ENCODE assay signal across 8 mouse cellular contexts in genomic region chr11:83462711-83463244, GRCm38 (mm10). TPM values are rescaled to one million over a fixed set of nuclear protein-coding genes. Genes with fewer than 3 reads are reported as not detected.
DNase-seq lines count a peak whose midpoint lies in the region; ATAC-seq and TF ChIP-seq lines count a peak whose summit lies in the region.

Gene Mmp28, minus strand, starts transcription at chr11:83463071.

- peaks cover 5% of the 10 kb centered on the region; the same call in 1 of the 2 replicates for H3K27me3 ChIP-seq in intestine, embryonic 16.5 days (replicated peaks; ENCODE audit: control insufficient read depth, insufficient read depth, low read length)
- peaks cover 27% of the 10 kb centered on the region for H3K27me3 ChIP-seq in liver, postnatal 0 days (ENCODE audit: insufficient read depth, low read length)
- H3K27me3 ChIP-seq in neural tube, embryonic 12.5 days (replicated peaks): peaks cover 46% of the 10 kb centered on the region

- H3K4me1 ChIP-seq in intestine, embryonic 16.5 days (ENCODE audit: control insufficient read depth, insufficient read depth, low read length): peaks cover 7% of the 10 kb centered on the region
- peaks cover 9% of the 10 kb centered on the region for H3K4me1 ChIP-seq in liver, postnatal 0 days (ENCODE audit: insufficient read depth)
- peaks cover 14% of the 10 kb centered on the region for H3K4me1 ChIP-seq in neural tube, embryonic 12.5 days

- under 1% methylated on average over 42 of the region's 42 CpGs for WGBS in intestine, embryonic 16.5 days
- under 1% methylated on average over 33 of the region's 42 CpGs for WGBS in liver, postnatal 0 days (ENCODE audit: insufficient replicate concordance)
- WGBS in neural tube, embryonic 12.5 days: under 1% methylated on average over 39 of the region's 42 CpGs

- H3K4me3 ChIP-seq in intestine, embryonic 16.5 days (ENCODE audit: low read length): peak within 1 kb of the TSS; percentile 69
- H3K4me3 ChIP-seq in liver, postnatal 0 days (ENCODE audit: low read depth, low read length): peak within 1 kb of the TSS; percentile 65
- H3K4me3 ChIP-seq in neural tube, embryonic 12.5 days: peak within 1 kb of the TSS; percentile 60

- TF ChIP-seq CTCF in liver, postnatal 0 days (IDR thresholded peaks at IDR 0.05; ENCODE audit: low read depth): no peak

- TF ChIP-seq EP300 in liver, postnatal 0 days (IDR thresholded peaks at IDR 0.05; ENCODE audit: low read depth): no peak

- H3K9me3 ChIP-seq in intestine, embryonic 16.5 days (ENCODE audit: control insufficient read depth, low read length): no peaks in the 10 kb centered on the region
- H3K9me3 ChIP-seq in liver, postnatal 0 days (ENCODE audit: low read length): no peaks in the 10 kb centered on the region
- H3K9me3 ChIP-seq in neural tube, embryonic 12.5 days: no peaks in the 10 kb centered on the region

- no peaks in the 10 kb centered on the region for H3K36me3 ChIP-seq in intestine, embryonic 16.5 days (ENCODE audit: control insufficient read depth, insufficient read depth, low read length)
- no peaks in the 10 kb centered on the region for H3K36me3 ChIP-seq in liver, postnatal 0 days (replicated peaks; ENCODE audit: insufficient read depth, low read length)
- H3K36me3 ChIP-seq in neural tube, embryonic 12.5 days: no peaks in the 10 kb centered on the region

- H3K27ac ChIP-seq in intestine, embryonic 16.5 days (ENCODE audit: low read length): no peak within 1 kb of the TSS
- H3K27ac ChIP-seq in liver, postnatal 0 days (ENCODE audit: low read depth): no peak within 1 kb of the TSS
- H3K27ac ChIP-seq in neural tube, embryonic 12.5 days: no peak within 1 kb of the TSS

- DNase-seq in spleen, adult 18-20 months: peak; percentile 39 to 55
- DNase-seq in spleen, postnatal 14 days (ENCODE audit: low spot score in 2 of 2): no peak
- DNase-seq in cerebellum, postnatal 14 days: peak; percentile 67 to 69
- peak; percentile 69 for DNase-seq in liver, postnatal 0 days
- DNase-seq in yolk sac, embryonic 10.5 days (ENCODE audit: low spot score): no peak

- peak; percentile 70 for ATAC-seq in granulocyte monocyte progenitor cell, adult 5-6 weeks (replicated peaks; ENCODE audit: poor library complexity, severe bottlenecking)
- peak; percentile 70 for ATAC-seq in intestine, embryonic 16.5 days
- peak; percentile 80 for ATAC-seq in liver, postnatal 0 days
- no peak for ATAC-seq in neural tube, embryonic 12.5 days (ENCODE audit: low FRiP score, low read depth)

- H3K4me2 ChIP-seq in intestine, embryonic 16.5 days (ENCODE audit: low read depth, low read length): peak within 1 kb of the TSS; percentile 96
- H3K4me2 ChIP-seq in liver, postnatal 0 days (ENCODE audit: low read depth, low read length): peak within 1 kb of the TSS; percentile 96
- H3K4me2 ChIP-seq in neural tube, embryonic 12.5 days (replicated peaks): peak within 1 kb of the TSS; percentile 98

- peak within 1 kb of the TSS; percentile 72 for H3K9ac ChIP-seq in intestine, embryonic 16.5 days (ENCODE audit: low read depth, low read length)
- peak within 1 kb of the TSS; percentile 69 for H3K9ac ChIP-seq in liver, postnatal 0 days (replicated peaks)
- H3K9ac ChIP-seq in neural tube, embryonic 12.5 days: peak within 1 kb of the TSS; percentile 72

RNA-seq across cellular contexts. Expression of gene Mmp28, which starts in this region (rescaled TPM):
- total RNA-seq in granulocyte monocyte progenitor cell, adult 5-6 weeks (2014; fragmentation: Nextera tagmentation): 6.6 and 11.1 TPM in 2 replicates
- total RNA-seq in granulocyte monocyte progenitor cell, adult 5-6 weeks (2017): 5.4 and 5.6 TPM in 2 replicates
- polyA plus RNA-seq in intestine, embryonic 16.5 days (2015; fragmentation: Nextera tagmentation; extraction: Ambion mirVana): 1.3 and 2.0 TPM in 2 replicates
- 0.20 and 0.43 TPM in 2 replicates for polyA plus RNA-seq in liver, postnatal 0 days (2015; fragmentation: Nextera tagmentation; extraction: Ambion mirVana)
- 2.4 and 2.7 TPM in 2 replicates for polyA plus RNA-seq in neural tube, embryonic 12.5 days (2016; fragmentation: Nextera tagmentation; extraction: Ambion mirVana)

Comparison
In these comparisons a context has a peak if more than half of its experiments do, and no peak if none do; other contexts are left out.
1. DNase-seq: peak in spleen, adult 18-20 months (2 of 2) and cerebellum, postnatal 14 days (2 of 2); none in spleen, postnatal 14 days (0 of 2) and yolk sac, embryonic 10.5 days (single experiment).
2. Peak in DNase-seq, ATAC-seq, H3K4me3 ChIP-seq, H3K9ac ChIP-seq and H3K4me2 ChIP-seq in liver, postnatal 0 days; RNA of the gene not detected or under 1 TPM.
3. Peak in every context shown above with its lines, with median percentiles within 50 percentile points of each other: H3K4me2 ChIP-seq, H3K4me3 ChIP-seq and H3K9ac ChIP-seq.